Mouse (Mus musculus): ENCODE data around the gene Tanc1. TPM values are rescaled to one million over a fixed set of nuclear protein-coding genes. Genes with fewer than 3 reads are reported as not detected.

Tanc1 gene
- polyA plus RNA-seq, 1 experiment from 2014 or later: 14.4 TPM

- 80% methylated on average over 3 of the region's 3 CpGs for WGBS
- Histone ChIP-seq H3K4me3 (ENCODE audit: low read depth, low read length) (no peak overlapping the region), H3K4me2 (ENCODE audit: low read depth) (no peak overlapping the region), H3K4me1 (ENCODE audit: control insufficient read depth, insufficient read depth, low read length) (no peaks in the 10 kb centered on the region), H3K36me3 (ENCODE audit: control insufficient read depth, insufficient read depth, low read length) (no peaks in the 10 kb centered on the region), H3K27me3 (ENCODE audit: control insufficient read depth, insufficient read depth, low read length) (no peaks in the 10 kb centered on the region), H3K9ac (ENCODE audit: low read length) (no peak overlapping the region), H3K27ac (ENCODE audit: low read depth, low read length) (no peak overlapping the region), H3K9me3 (ENCODE audit: control insufficient read depth, low read length) (no peaks in the 10 kb centered on the region)
- ATAC-seq (ENCODE audit: insufficient read depth, low FRiP score, low TSS enrichment): no peak
- DNase-seq (ENCODE audit: low spot score): no peak
Observed at GRCm38 (mm10) chr2:59588096-59588405, 23.8 kb upstream of the Tanc1 start.

DNA sequence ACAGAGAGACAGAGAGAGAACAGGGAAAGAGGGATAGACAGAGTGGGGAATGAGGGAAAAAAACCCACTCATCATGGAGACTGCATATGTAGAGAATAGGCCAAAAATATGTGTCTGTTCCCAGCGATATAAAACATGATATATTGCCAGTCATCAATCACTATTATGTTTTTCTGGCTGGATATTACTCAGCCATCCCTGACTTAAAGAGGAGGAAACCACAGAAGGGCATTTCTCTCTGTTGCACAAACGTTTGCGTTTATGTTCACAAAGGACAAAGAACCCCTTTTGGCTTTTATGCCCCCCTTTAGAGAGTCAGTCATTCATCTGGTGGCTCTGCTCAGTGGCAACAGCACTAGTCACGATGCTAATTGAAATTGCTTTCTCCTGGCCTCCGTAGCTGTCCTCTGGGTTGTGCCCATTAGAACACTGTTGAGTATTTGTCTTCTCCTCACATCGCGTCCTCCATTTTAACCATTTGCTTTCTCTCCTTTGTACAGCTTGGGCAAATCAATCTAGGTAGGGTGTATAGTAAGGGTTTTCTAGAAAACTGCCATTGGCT, 18.4 kb upstream of the Tanc1 start:
- 24% methylated on average over 7 of the region's 7 CpGs for WGBS
- ATAC-seq (ENCODE audit: insufficient read depth, low FRiP score, low TSS enrichment): no peak
- no peak overlapping the region for H3K4me2 ChIP-seq (ENCODE audit: low read depth)
- H3K4me3 ChIP-seq (ENCODE audit: low read depth, low read length): no peak overlapping the region
- no peaks in the 10 kb centered on the region for H3K36me3 ChIP-seq (ENCODE audit: control insufficient read depth, insufficient read depth, low read length)
- H3K27ac ChIP-seq (ENCODE audit: low read depth, low read length): no peak overlapping the region
- no peaks in the 10 kb centered on the region for H3K9me3 ChIP-seq (ENCODE audit: control insufficient read depth, low read length)
- H3K9ac ChIP-seq (ENCODE audit: low read length): no peak overlapping the region
- no peak for DNase-seq (ENCODE audit: low spot score)
- H3K4me1 ChIP-seq (ENCODE audit: control insufficient read depth, insufficient read depth, low read length): peaks cover 7% of the 10 kb centered on the region
- no peaks in the 10 kb centered on the region for H3K27me3 ChIP-seq (ENCODE audit: control insufficient read depth, insufficient read depth, low read length)

- Histone ChIP-seq H3K36me3 (ENCODE audit: control insufficient read depth, insufficient read depth, low read length) (no peaks in the 10 kb centered on the region), H3K4me1 (ENCODE audit: control insufficient read depth, insufficient read depth, low read length) (peaks cover 7% of the 10 kb centered on the region), H3K9me3 (ENCODE audit: control insufficient read depth, low read length) (no peaks in the 10 kb centered on the region), H3K27ac (ENCODE audit: low read depth, low read length) (no peak overlapping the region), H3K4me2 (ENCODE audit: low read depth) (no peak overlapping the region), H3K4me3 (ENCODE audit: low read depth, low read length) (no peak overlapping the region), H3K27me3 (ENCODE audit: control insufficient read depth, insufficient read depth, low read length) (no peaks in the 10 kb centered on the region), H3K9ac (ENCODE audit: low read length) (no peak overlapping the region)
- WGBS: 49% methylated on average over 6 of the region's 6 CpGs
- no peak for DNase-seq (ENCODE audit: low spot score)
- ATAC-seq (ENCODE audit: insufficient read depth, low FRiP score, low TSS enrichment): no peak
Observed at GRCm38 (mm10) chr2:59594095-59594494, 17.7 kb upstream of the Tanc1 start.

DNA sequence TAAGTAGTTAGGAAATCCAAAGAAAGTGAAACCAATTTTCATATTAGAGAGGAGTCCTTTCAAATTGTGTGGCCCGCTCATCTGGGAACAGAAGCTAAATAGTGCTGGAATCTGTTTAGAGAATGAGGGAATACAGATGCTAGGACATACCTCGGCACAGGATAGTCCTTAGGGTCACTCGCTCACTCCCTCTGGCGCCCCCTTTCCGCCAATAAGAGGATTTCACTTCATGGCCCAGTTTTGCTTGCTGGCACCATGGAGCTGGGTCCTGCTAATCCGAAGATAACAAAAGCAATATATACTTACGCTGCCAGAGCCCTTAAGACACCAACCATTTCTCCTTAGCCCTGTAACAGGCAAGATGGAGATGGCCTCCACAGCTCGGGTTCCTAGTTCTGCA, 15.3 kb upstream of the Tanc1 start:
- 69% methylated on average over 8 of the region's 8 CpGs for WGBS
- no peaks in the 10 kb centered on the region for H3K9me3 ChIP-seq (ENCODE audit: control insufficient read depth, low read length)
- H3K27me3 ChIP-seq (ENCODE audit: control insufficient read depth, insufficient read depth, low read length): no peaks in the 10 kb centered on the region
- ATAC-seq (ENCODE audit: insufficient read depth, low FRiP score, low TSS enrichment): no peak
- H3K9ac ChIP-seq (ENCODE audit: low read length): no peak overlapping the region
- no peak overlapping the region for H3K27ac ChIP-seq (ENCODE audit: low read depth, low read length)
- peaks cover 15% of the 10 kb centered on the region for H3K4me1 ChIP-seq (ENCODE audit: control insufficient read depth, insufficient read depth, low read length)
- no peak for DNase-seq (ENCODE audit: low spot score)
- H3K36me3 ChIP-seq (ENCODE audit: control insufficient read depth, insufficient read depth, low read length): no peaks in the 10 kb centered on the region
- no peak overlapping the region for H3K4me3 ChIP-seq (ENCODE audit: low read depth, low read length)
- no peak overlapping the region for H3K4me2 ChIP-seq (ENCODE audit: low read depth)

GRCm38 (mm10) chr2:59598286-59598685, 13.6 kb upstream of the Tanc1 start:
- Histone ChIP-seq H3K36me3 (ENCODE audit: control insufficient read depth, insufficient read depth, low read length) (no peaks in the 10 kb centered on the region), H3K9ac (ENCODE audit: low read length) (no peak overlapping the region), H3K27me3 (ENCODE audit: control insufficient read depth, insufficient read depth, low read length) (no peaks in the 10 kb centered on the region), H3K4me3 (ENCODE audit: low read depth, low read length) (no peak overlapping the region), H3K4me1 (ENCODE audit: control insufficient read depth, insufficient read depth, low read length) (peaks cover 15% of the 10 kb centered on the region), H3K4me2 (ENCODE audit: low read depth) (no peak overlapping the region), H3K27ac (ENCODE audit: low read depth, low read length) (no peak overlapping the region), H3K9me3 (ENCODE audit: control insufficient read depth, low read length) (no peaks in the 10 kb centered on the region)
- ATAC-seq (ENCODE audit: insufficient read depth, low FRiP score, low TSS enrichment) (no peak), DNase-seq (ENCODE audit: low spot score) (no peak)
- 89% methylated on average over 6 of the region's 6 CpGs for WGBS

GRCm38 (mm10) chr2:59598894-59599293, 12.9 kb upstream of the Tanc1 start:
- Histone ChIP-seq H3K9me3 (ENCODE audit: control insufficient read depth, low read length) (no peaks in the 10 kb centered on the region), H3K4me2 (ENCODE audit: low read depth) (no peak overlapping the region), H3K36me3 (ENCODE audit: control insufficient read depth, insufficient read depth, low read length) (no peaks in the 10 kb centered on the region), H3K4me1 (ENCODE audit: control insufficient read depth, insufficient read depth, low read length) (peaks cover 11% of the 10 kb centered on the region), H3K4me3 (ENCODE audit: low read depth, low read length) (no peak overlapping the region), H3K27me3 (ENCODE audit: control insufficient read depth, insufficient read depth, low read length) (no peaks in the 10 kb centered on the region), H3K27ac (ENCODE audit: low read depth, low read length) (no peak overlapping the region), H3K9ac (ENCODE audit: low read length) (no peak overlapping the region)
- WGBS: 9% methylated on average over 4 of the region's 4 CpGs
- no peak for ATAC-seq (ENCODE audit: insufficient read depth, low FRiP score, low TSS enrichment)
- no peak for DNase-seq (ENCODE audit: low spot score)

- Histone ChIP-seq H3K36me3 (ENCODE audit: control insufficient read depth, insufficient read depth, low read length) (no peaks in the 10 kb centered on the region), H3K9ac (ENCODE audit: low read length) (no peak overlapping the region), H3K4me3 (ENCODE audit: low read depth, low read length) (no peak overlapping the region), H3K4me1 (ENCODE audit: control insufficient read depth, insufficient read depth, low read length) (peaks cover 8% of the 10 kb centered on the region; the same call in 1 of the 2 replicates), H3K9me3 (ENCODE audit: control insufficient read depth, low read length) (no peaks in the 10 kb centered on the region), H3K27me3 (ENCODE audit: control insufficient read depth, insufficient read depth, low read length) (no peaks in the 10 kb centered on the region), H3K27ac (ENCODE audit: low read depth, low read length) (no peak overlapping the region), H3K4me2 (ENCODE audit: low read depth) (no peak overlapping the region)
- peak; percentile 65 for ATAC-seq (ENCODE audit: insufficient read depth, low FRiP score, low TSS enrichment)
- peak; percentile 60 for DNase-seq (ENCODE audit: low spot score)
- WGBS: 8% methylated on average over 7 of the region's 7 CpGs
Observed at GRCm38 (mm10) chr2:59599338-59600111, 12.3 kb upstream of the Tanc1 start.

DNA sequence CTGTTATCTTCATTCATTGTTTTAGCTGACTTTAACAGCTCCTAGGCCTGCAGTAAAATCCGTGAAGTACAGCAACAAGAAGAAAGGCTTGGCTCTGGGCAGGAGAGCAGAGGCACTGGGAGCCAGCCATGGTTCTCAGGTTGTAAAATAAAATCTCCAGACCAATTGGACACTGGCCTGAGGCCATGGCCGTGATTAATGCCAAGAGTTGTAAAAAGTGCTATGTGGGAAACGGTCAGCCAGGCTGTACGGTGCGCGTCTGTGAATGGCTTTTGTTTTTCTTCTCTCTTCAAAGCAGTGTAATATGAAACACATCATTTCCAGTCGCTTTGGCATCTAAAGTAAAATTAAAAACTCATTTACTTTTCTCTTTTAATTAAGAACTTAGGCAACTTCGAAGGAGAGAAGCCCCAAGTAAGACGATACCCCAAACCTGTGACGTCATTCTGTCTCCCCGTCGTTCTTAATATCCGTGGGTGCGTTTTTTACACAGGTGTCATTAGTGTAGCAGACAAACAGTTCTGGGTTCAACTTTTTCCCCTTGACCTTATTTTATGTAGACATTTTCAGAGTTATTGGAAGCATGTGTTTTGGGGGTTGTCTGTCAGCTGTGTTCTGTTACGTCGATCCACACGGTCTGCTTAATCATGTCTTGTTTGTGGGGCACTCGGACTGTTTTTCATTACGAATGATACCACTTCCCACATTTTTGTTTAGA, 11.6 kb upstream of the Tanc1 start:
- peak; percentile 9; the same call in 1 of the 2 replicates for ATAC-seq (ENCODE audit: insufficient read depth, low FRiP score, low TSS enrichment)
- DNase-seq (ENCODE audit: low spot score): peak; percentile 38
- no peaks in the 10 kb centered on the region for H3K27me3 ChIP-seq (ENCODE audit: control insufficient read depth, insufficient read depth, low read length)
- H3K4me1 ChIP-seq (ENCODE audit: control insufficient read depth, insufficient read depth, low read length): peaks cover 8% of the 10 kb centered on the region; the same call in 1 of the 2 replicates
- no peak overlapping the region for H3K4me3 ChIP-seq (ENCODE audit: low read depth, low read length)
- H3K9me3 ChIP-seq (ENCODE audit: control insufficient read depth, low read length): no peaks in the 10 kb centered on the region
- no peak overlapping the region for H3K9ac ChIP-seq (ENCODE audit: low read length)
- no peaks in the 10 kb centered on the region for H3K36me3 ChIP-seq (ENCODE audit: control insufficient read depth, insufficient read depth, low read length)
- H3K27ac ChIP-seq (ENCODE audit: low read depth, low read length): no peak overlapping the region
- no peak overlapping the region for H3K4me2 ChIP-seq (ENCODE audit: low read depth)
- WGBS: 44% methylated on average over 19 of the region's 19 CpGs

Data from neural tube, embryonic 11.5 days (tissue).